Mouse (Mus musculus): Measurements from ENCODE around the gene Slf2.

GRCm38 (mm10) chr19:44984420-44984819, 53.5 kb downstream of the Slf2 start:
- no peak for TF ChIP-seq GATA1 (IDR thresholded peaks at IDR 0.05; ENCODE audit: borderline replicate concordance, low read length)
- TF ChIP-seq FLI1 (IDR thresholded peaks at IDR 0.05; ENCODE audit: low read length): no peak

All from megakaryocyte, embryonic 14.5 days (primary cell).